Mouse (Mus musculus): ENCODE results near the gene Usp22. TPM values are rescaled to one million over a fixed set of nuclear protein-coding genes. Genes with fewer than 3 reads are reported as not detected.

Gene Usp22
- polyA plus RNA-seq (2014; fragmentation: Illumina TruSeq; extraction: RNeasy Lipid Tissue Mini Kit (QIAGEN cat#74804); ENCODE audit: low read depth, low replicate concordance): 30.1 TPM

DNA sequence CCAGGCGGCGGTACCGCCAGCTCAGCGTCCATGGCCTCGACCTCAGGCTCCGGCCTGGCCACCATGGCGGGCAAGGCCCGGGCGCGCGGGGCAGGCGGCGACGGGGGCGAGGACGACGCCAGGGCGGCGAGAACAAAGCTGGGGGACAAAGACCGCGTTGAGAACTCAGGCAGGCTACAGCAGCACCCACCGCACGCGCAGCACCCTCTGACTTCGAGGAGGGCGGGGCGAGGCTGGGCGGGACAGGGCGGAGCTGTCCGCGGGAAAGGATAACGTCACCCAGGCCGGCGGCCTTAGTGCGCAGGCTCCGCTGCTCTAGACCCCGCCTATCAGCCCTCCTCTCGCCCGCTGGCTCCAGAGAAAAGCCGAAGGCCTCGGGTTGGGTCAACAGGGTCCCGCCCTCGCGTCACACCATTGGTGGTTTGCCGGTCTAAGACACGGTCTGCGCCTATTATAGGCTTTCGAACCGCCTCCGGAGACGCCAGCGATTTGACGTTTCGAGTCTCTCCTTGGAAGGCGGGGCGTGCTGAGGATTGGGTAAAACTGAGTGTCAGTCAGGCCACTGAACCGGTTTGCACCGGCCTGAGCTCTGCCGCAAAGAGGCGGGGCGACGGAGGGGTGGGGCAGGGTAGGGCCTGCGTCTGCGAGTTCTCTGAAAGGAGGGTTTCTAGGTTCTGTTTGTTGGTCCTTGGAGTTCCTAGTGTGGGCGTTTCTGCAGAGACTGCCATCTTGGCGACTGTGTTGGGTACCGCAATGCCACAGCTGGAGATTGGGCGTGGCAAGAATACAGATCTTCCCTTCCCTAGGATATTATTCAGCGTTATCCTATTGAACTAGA, at the start of gene Usp22:
Gene Usp22 (minus strand): TSS at position 235 of the 838 bp plus-strand sequence.

DNA sequence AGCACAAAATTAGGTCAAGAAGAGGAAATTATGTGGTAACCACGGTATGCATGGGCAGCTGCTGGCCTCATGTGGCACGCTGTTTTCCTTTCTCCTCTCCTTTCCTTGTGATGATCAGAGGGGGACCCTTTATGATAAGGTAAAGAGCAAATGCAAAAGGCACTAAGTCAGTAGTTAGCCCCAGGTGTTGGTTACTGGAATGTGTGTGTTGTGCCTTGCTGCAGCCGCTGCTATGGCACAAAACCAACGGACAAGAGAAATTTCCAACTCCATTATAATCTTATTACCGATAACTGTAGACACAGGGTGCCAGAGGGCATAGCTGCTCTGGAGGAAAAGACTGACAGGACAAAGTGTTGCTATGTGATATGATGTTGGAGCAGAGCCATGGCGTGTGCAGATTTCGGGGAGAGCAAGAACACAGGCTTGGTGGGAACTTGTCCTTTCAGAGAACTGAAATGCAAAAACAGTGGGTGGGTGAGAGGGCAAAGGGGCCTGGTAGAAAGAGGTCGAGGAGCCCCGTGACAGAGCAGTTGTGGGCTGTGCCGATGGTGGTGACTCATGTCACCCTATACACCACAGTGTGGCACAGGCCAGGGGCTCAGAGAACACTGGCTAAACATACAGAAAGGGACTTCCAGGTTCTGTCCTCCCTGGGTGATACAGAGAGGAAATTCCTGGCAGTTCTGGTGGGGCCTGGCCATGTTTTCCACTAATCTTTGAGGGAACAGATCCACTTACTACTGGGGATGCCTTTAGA, 32.8 kb upstream of the Usp22 start, which contains the start of gene Aldh3a1:
Gene Aldh3a1 (plus strand): TSS at position 51 of the 760 bp plus-strand sequence.

DNA sequence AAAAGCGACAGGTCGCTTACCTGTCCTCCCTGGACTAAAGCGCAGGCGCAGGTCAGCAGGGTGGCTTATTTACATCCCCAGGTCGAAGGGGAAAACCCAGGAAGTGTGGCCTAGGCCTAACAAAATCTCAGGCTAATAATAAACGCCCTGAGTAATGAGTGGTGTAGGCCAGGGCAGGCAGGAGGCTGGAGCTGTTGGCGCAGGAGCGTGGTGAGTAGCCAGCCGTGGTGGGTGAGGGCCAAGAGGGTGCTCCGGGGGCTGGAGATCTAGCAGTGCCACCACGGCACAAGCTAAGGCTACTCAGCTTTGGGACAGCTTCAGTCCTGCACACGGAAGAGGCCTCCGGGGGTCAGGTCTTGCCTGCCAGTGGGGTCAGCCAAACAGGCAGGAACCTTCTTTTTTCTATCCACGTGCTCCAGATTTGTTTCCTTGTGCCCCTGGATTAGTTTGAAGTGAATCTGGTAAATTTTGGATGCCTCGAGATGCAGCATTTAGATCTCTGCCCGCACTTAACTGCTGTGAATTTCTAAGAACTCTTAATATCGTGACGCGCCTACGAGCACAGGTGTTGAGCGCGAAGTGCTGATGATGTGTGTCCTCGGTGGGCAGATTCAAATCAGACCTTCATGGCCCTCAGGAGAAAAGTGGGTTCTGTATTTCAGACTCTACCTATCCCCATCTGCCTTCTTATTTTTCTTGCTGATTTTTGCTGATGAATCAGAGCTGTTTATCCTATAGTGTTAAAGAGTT, 48.1 kb downstream of the Usp22 start, which contains the start of gene Tnfrsf13b:
Gene Tnfrsf13b (plus strand): TSS at position 150 of the 750 bp plus-strand sequence.

Other genes with a start within 250 kb of the Usp22 start
- gene Map2k3, start 243.0 kb downstream of the Usp22 start, polyA plus RNA-seq (2014; fragmentation: Illumina TruSeq; extraction: RNeasy Lipid Tissue Mini Kit (QIAGEN cat#74804); ENCODE audit: low read depth, low replicate concordance): 18.3 TPM
- 0.41 TPM for gene Kcnj12, start 152.5 kb downstream of the Usp22 start, polyA plus RNA-seq (2014; fragmentation: Illumina TruSeq; extraction: RNeasy Lipid Tissue Mini Kit (QIAGEN cat#74804); ENCODE audit: low read depth, low replicate concordance)
- 0.47 TPM for gene Tnfrsf13b, start 48.3 kb downstream of the Usp22 start, polyA plus RNA-seq (2014; fragmentation: Illumina TruSeq; extraction: RNeasy Lipid Tissue Mini Kit (QIAGEN cat#74804); ENCODE audit: low read depth, low replicate concordance)
- gene Aldh3a1, start 32.5 kb upstream of the Usp22 start, polyA plus RNA-seq (2014; fragmentation: Illumina TruSeq; extraction: RNeasy Lipid Tissue Mini Kit (QIAGEN cat#74804); ENCODE audit: low read depth, low replicate concordance): not detected
- 56.7 TPM for gene Aldh3a2, start 92.4 kb upstream of the Usp22 start, polyA plus RNA-seq (2014; fragmentation: Illumina TruSeq; extraction: RNeasy Lipid Tissue Mini Kit (QIAGEN cat#74804); ENCODE audit: low read depth, low replicate concordance)
- not detected for gene Slc47a2, start 167.8 kb upstream of the Usp22 start, polyA plus RNA-seq (2014; fragmentation: Illumina TruSeq; extraction: RNeasy Lipid Tissue Mini Kit (QIAGEN cat#74804); ENCODE audit: low read depth, low replicate concordance)
- 3.5 TPM for gene Slc47a1, start 203.3 kb upstream of the Usp22 start, polyA plus RNA-seq (2014; fragmentation: Illumina TruSeq; extraction: RNeasy Lipid Tissue Mini Kit (QIAGEN cat#74804); ENCODE audit: low read depth, low replicate concordance)

Data from adrenal gland, adult 10 weeks (tissue).